Mouse (Mus musculus): ENCODE measurements around the gene Prdm11. TPM values are rescaled to one million over a fixed set of nuclear protein-coding genes. Genes with fewer than 3 reads are reported as not detected.

Prdm11 gene
- polyA plus RNA-seq, 1 experiment from 2014 or later, result 1.2 TPM

GRCm38 (mm10) chr2:93075738-93076577 lies 30.0 kb upstream of the Prdm11 start:
- WGBS (ENCODE audit: insufficient replicate concordance), result 39% methylated on average over 15 of the region's 15 CpGs

GRCm38 (mm10) chr2:93071656-93072055 lies 25.7 kb upstream of the Prdm11 start:
- ATAC-seq, result no peak

More at GRCm38 (mm10) chr2:93075738-93076577, 30.0 kb upstream of the Prdm11 start:
- Histone ChIP-seq H3K27ac (ENCODE audit: low read depth) (no peak overlapping the region), H3K9ac (replicated peaks) (no peak overlapping the region), H3K4me2 (ENCODE audit: low read depth, low read length) (no peak overlapping the region), H3K4me3 (ENCODE audit: low read depth, low read length) (no peak overlapping the region), H3K27me3 (ENCODE audit: insufficient read depth, low read length) (no peaks in the 10 kb centered on the region), H3K36me3 (replicated peaks; ENCODE audit: insufficient read depth, low read length) (no peaks in the 10 kb centered on the region), H3K9me3 (ENCODE audit: low read length) (no peaks in the 10 kb centered on the region), H3K4me1 (ENCODE audit: insufficient read depth) (no peaks in the 10 kb centered on the region)
- TF ChIP-seq CTCF (IDR thresholded peaks at IDR 0.05; ENCODE audit: low read depth) (peak; percentile 90), EP300 (IDR thresholded peaks at IDR 0.05; ENCODE audit: low read depth) (no peak)
- DNase-seq (peak; percentile 74), ATAC-seq (no peak)

GRCm38 (mm10) chr2:93068942-93069341 lies 23.0 kb upstream of the Prdm11 start:
- H3K4me2 ChIP-seq (ENCODE audit: low read depth, low read length), result no peak overlapping the region
- 34% methylated on average over 2 of the region's 2 CpGs for WGBS (ENCODE audit: insufficient replicate concordance)

More at GRCm38 (mm10) chr2:93071656-93072055, 25.7 kb upstream of the Prdm11 start:
- TF ChIP-seq EP300 (IDR thresholded peaks at IDR 0.05; ENCODE audit: low read depth) (no peak), CTCF (IDR thresholded peaks at IDR 0.05; ENCODE audit: low read depth) (no peak)
- no peaks in the 10 kb centered on the region for H3K36me3 ChIP-seq (replicated peaks; ENCODE audit: insufficient read depth, low read length)
- WGBS (ENCODE audit: insufficient replicate concordance), result 5% methylated on average over 12 of the region's 12 CpGs
- H3K4me3 ChIP-seq (ENCODE audit: low read depth, low read length), result no peak overlapping the region
- no peak overlapping the region for H3K4me2 ChIP-seq (ENCODE audit: low read depth, low read length)
- peak; percentile 76 for DNase-seq
- no peaks in the 10 kb centered on the region for H3K9me3 ChIP-seq (ENCODE audit: low read length)
- no peak overlapping the region for H3K27ac ChIP-seq (ENCODE audit: low read depth)
- H3K27me3 ChIP-seq (ENCODE audit: insufficient read depth, low read length), result no peaks in the 10 kb centered on the region
- no peak overlapping the region for H3K9ac ChIP-seq (replicated peaks)
- no peaks in the 10 kb centered on the region for H3K4me1 ChIP-seq (ENCODE audit: insufficient read depth)

GRCm38 (mm10) chr2:93063347-93063746 lies 17.4 kb upstream of the Prdm11 start:
- no peak overlapping the region for H3K4me2 ChIP-seq (ENCODE audit: low read depth, low read length)
- H3K27ac ChIP-seq (ENCODE audit: low read depth), result no peak overlapping the region
- ATAC-seq, result no peak
- no peak overlapping the region for H3K9ac ChIP-seq (replicated peaks)
- 10% methylated on average over 2 of the region's 2 CpGs for WGBS (ENCODE audit: insufficient replicate concordance)
- H3K36me3 ChIP-seq (replicated peaks; ENCODE audit: insufficient read depth, low read length), result no peaks in the 10 kb centered on the region
- no peaks in the 10 kb centered on the region for H3K9me3 ChIP-seq (ENCODE audit: low read length)
- TF ChIP-seq EP300 (IDR thresholded peaks at IDR 0.05; ENCODE audit: low read depth) (no peak), CTCF (IDR thresholded peaks at IDR 0.05; ENCODE audit: low read depth) (peak; percentile 80)
- no peaks in the 10 kb centered on the region for H3K27me3 ChIP-seq (ENCODE audit: insufficient read depth, low read length)
- H3K4me3 ChIP-seq (ENCODE audit: low read depth, low read length), result no peak overlapping the region
- H3K4me1 ChIP-seq (ENCODE audit: insufficient read depth), result no peaks in the 10 kb centered on the region
- DNase-seq, result peak; percentile 52

More at GRCm38 (mm10) chr2:93068942-93069341, 23.0 kb upstream of the Prdm11 start:
- DNase-seq (no peak), ATAC-seq (no peak)
- TF ChIP-seq CTCF (IDR thresholded peaks at IDR 0.05; ENCODE audit: low read depth), result peak; percentile 77
- no peak for TF ChIP-seq EP300 (IDR thresholded peaks at IDR 0.05; ENCODE audit: low read depth)
- Histone ChIP-seq H3K9me3 (ENCODE audit: low read length) (no peaks in the 10 kb centered on the region), H3K36me3 (replicated peaks; ENCODE audit: insufficient read depth, low read length) (no peaks in the 10 kb centered on the region), H3K9ac (replicated peaks) (no peak overlapping the region), H3K27ac (ENCODE audit: low read depth) (no peak overlapping the region), H3K4me3 (ENCODE audit: low read depth, low read length) (no peak overlapping the region), H3K27me3 (ENCODE audit: insufficient read depth, low read length) (no peaks in the 10 kb centered on the region), H3K4me1 (ENCODE audit: insufficient read depth) (no peaks in the 10 kb centered on the region)

- Histone ChIP-seq H3K36me3 (replicated peaks; ENCODE audit: insufficient read depth, low read length) (no peaks in the 10 kb centered on the region), H3K27ac (ENCODE audit: low read depth) (no peak overlapping the region), H3K9me3 (ENCODE audit: low read length) (no peaks in the 10 kb centered on the region), H3K4me2 (ENCODE audit: low read depth, low read length) (no peak overlapping the region), H3K4me1 (ENCODE audit: insufficient read depth) (peaks cover under 1% of the 10 kb centered on the region), H3K27me3 (ENCODE audit: insufficient read depth, low read length) (no peaks in the 10 kb centered on the region), H3K4me3 (ENCODE audit: low read depth, low read length) (no peak overlapping the region), H3K9ac (replicated peaks) (no peak overlapping the region)
- WGBS (ENCODE audit: insufficient replicate concordance), result 43% methylated on average over 1 of the region's 1 CpGs
- ATAC-seq, result no peak
- no peak for DNase-seq
- TF ChIP-seq CTCF (IDR thresholded peaks at IDR 0.05; ENCODE audit: low read depth) (peak; percentile 21; the same call in 1 of the 2 replicates), EP300 (IDR thresholded peaks at IDR 0.05; ENCODE audit: low read depth) (no peak)
Observed at GRCm38 (mm10) chr2:93051873-93052272, 5.9 kb upstream of the Prdm11 start.

GRCm38 (mm10) chr2:93048601-93049323 lies 2.8 kb upstream of the Prdm11 start:
- Histone ChIP-seq H3K9ac (replicated peaks) (no peak overlapping the region), H3K27ac (ENCODE audit: low read depth) (no peak overlapping the region), H3K4me2 (ENCODE audit: low read depth, low read length) (no peak overlapping the region), H3K9me3 (ENCODE audit: low read length) (no peaks in the 10 kb centered on the region), H3K27me3 (ENCODE audit: insufficient read depth, low read length) (no peaks in the 10 kb centered on the region), H3K4me1 (ENCODE audit: insufficient read depth) (peaks cover 19% of the 10 kb centered on the region), H3K4me3 (ENCODE audit: low read depth, low read length) (no peak overlapping the region), H3K36me3 (replicated peaks; ENCODE audit: insufficient read depth, low read length) (no peaks in the 10 kb centered on the region)
- TF ChIP-seq CTCF (IDR thresholded peaks at IDR 0.05; ENCODE audit: low read depth) (no peak), EP300 (IDR thresholded peaks at IDR 0.05; ENCODE audit: low read depth) (no peak)
- WGBS (ENCODE audit: insufficient replicate concordance), result 38% methylated on average over 6 of the region's 6 CpGs
- ATAC-seq (no peak), DNase-seq (no peak)

Data from liver, postnatal 0 days (tissue).